Mouse (Mus musculus): Measurements from ENCODE around the gene Itpripl2. TPM values are rescaled to one million over a fixed set of nuclear protein-coding genes. Genes with fewer than 3 reads are reported as not detected.

The Itpripl2 gene
- 7.2 and 7.7 TPM in 2 replicates for polyA plus RNA-seq (2011; ENCODE audit: insufficient read depth, insufficient read length, low read depth, missing spikeins)

DNA sequence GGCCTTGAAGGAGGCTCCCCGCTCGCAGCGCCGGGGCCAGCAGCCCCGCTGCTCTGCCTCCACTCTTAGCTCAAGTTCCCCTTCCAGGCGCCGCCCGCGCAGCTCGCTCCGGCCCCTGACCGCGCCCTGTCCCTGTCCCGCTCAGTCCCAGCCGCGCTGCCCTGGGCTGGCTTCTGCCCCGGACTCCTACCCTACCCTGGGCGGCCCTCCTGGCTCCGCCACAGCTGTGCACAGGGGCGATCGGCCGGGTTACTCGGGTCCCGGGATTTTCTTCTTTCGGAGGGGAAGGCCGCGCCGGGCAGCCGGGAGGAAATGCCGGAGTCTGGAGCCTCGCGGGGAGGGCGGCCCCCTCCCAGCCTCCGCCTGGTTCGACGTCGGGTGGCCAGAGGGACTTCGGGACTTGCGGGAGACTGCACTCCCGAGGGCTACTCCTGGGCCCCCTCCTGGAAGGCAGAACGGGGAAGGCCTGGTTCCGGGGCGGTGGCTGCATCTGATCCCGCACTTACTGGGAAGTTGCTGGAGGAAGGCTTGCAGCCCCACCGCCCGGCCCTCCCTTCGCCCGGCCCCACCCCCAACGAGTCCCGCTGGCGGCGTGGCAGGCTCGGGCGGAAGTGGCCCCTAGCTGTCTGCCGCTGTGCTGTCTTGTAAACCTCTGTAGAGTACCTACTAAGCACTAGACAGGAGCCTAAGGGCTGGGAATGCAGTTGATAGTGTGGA, at the start of gene Itpripl2:
Gene Itpripl2, minus strand, starts transcription at position 545 of the 717 bp plus-strand sequence.
- TF ChIP-seq EP300 (IDR thresholded peaks at IDR 0.05; ENCODE audit: insufficient read depth, low read depth, low read length) = no peak
- no peak for TF ChIP-seq POLR2A (IDR thresholded peaks at IDR 0.05; ENCODE audit: insufficient read depth, low read length)
- TF ChIP-seq CTCF (IDR thresholded peaks at IDR 0.05; ENCODE audit: low read depth, low read length) = no peak
- peaks cover under 1% of the 10 kb centered on the region for H3K4me1 ChIP-seq (ENCODE audit: control insufficient read depth, insufficient read depth, low read length)
- no peaks in the 10 kb centered on the region for H3K27me3 ChIP-seq (ENCODE audit: control insufficient read depth, insufficient read depth, low read length, poor library complexity, severe bottlenecking)
- no peaks in the 10 kb centered on the region for H3K36me3 ChIP-seq (ENCODE audit: control insufficient read depth, insufficient read depth, low read length, poor library complexity, severe bottlenecking)
- no peak within 1 kb of the TSS for H3K27ac ChIP-seq (ENCODE audit: insufficient read depth, low read length)
- no peaks in the 10 kb centered on the region for H3K9me3 ChIP-seq (replicated peaks; ENCODE audit: control insufficient read depth, insufficient read depth, low read length, poor library complexity, severe bottlenecking)
- H3K9ac ChIP-seq (ENCODE audit: low read depth, poor library complexity, severe bottlenecking) = peak within 1 kb of the TSS; percentile 81
- H3K4me3 ChIP-seq (ENCODE audit: low read depth, low read length) = peak within 1 kb of the TSS; percentile 67

DNA sequence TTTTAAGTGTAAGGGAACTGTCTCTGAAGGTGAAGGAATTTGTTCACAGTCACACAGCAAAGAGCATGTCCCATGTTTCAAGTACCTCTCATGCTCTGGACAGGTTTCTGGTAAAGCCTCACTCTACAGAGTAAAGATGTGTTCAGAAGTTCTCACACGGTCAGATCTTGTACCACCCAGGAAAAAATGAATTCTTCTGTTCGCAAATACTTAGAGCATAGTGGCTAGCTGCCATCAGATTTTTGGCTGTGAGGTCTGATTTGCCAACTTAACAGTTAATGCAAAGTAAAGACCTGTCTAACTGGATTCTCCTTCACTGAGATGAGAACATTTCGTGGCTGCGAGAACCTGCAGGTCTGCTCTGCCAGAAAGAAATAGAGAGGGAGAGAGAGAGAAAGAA, 43.3 kb upstream of the Itpripl2 start:
- Histone ChIP-seq H3K36me3 (ENCODE audit: control insufficient read depth, insufficient read depth, low read length, poor library complexity, severe bottlenecking) (no peaks in the 10 kb centered on the region), H3K4me3 (ENCODE audit: low read depth, low read length) (no peak overlapping the region), H3K9me3 (replicated peaks; ENCODE audit: control insufficient read depth, insufficient read depth, low read length, poor library complexity, severe bottlenecking) (no peaks in the 10 kb centered on the region), H3K27me3 (ENCODE audit: control insufficient read depth, insufficient read depth, low read length, poor library complexity, severe bottlenecking) (no peaks in the 10 kb centered on the region), H3K9ac (ENCODE audit: low read depth, poor library complexity, severe bottlenecking) (no peak overlapping the region), H3K4me1 (ENCODE audit: control insufficient read depth, insufficient read depth, low read length) (no peaks in the 10 kb centered on the region), H3K27ac (ENCODE audit: insufficient read depth, low read length) (no peak overlapping the region)
- no peak for TF ChIP-seq POLR2A (IDR thresholded peaks at IDR 0.05; ENCODE audit: insufficient read depth, low read length)
- no peak for TF ChIP-seq EP300 (IDR thresholded peaks at IDR 0.05; ENCODE audit: insufficient read depth, low read depth, low read length)
- TF ChIP-seq CTCF (IDR thresholded peaks at IDR 0.05; ENCODE audit: low read depth, low read length) = no peak

DNA sequence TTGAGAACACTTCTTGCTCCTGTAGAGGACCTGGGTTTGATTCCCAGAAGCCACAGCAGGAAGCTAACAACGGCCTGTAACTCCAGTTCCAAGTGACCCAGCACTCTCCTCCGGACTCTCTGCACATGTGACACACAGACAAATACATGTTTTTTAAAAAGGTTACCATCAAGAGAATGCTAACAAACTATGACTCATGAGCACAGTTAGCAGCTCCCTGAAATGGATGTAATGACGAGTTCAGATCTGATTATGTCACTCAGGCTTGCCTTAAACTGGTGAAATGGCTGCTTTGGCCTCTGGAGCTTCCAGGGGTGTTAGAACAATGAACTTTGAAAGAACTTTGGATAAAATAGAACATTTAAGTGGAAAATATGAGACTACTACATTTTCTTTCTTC, 42.6 kb upstream of the Itpripl2 start:
- Histone ChIP-seq H3K4me1 (ENCODE audit: control insufficient read depth, insufficient read depth, low read length) (no peaks in the 10 kb centered on the region), H3K36me3 (ENCODE audit: control insufficient read depth, insufficient read depth, low read length, poor library complexity, severe bottlenecking) (no peaks in the 10 kb centered on the region), H3K9ac (ENCODE audit: low read depth, poor library complexity, severe bottlenecking) (no peak overlapping the region), H3K27ac (ENCODE audit: insufficient read depth, low read length) (no peak overlapping the region), H3K9me3 (replicated peaks; ENCODE audit: control insufficient read depth, insufficient read depth, low read length, poor library complexity, severe bottlenecking) (no peaks in the 10 kb centered on the region), H3K4me3 (ENCODE audit: low read depth, low read length) (no peak overlapping the region), H3K27me3 (ENCODE audit: control insufficient read depth, insufficient read depth, low read length, poor library complexity, severe bottlenecking) (no peaks in the 10 kb centered on the region)
- TF ChIP-seq CTCF (IDR thresholded peaks at IDR 0.05; ENCODE audit: low read depth, low read length) (no peak), POLR2A (IDR thresholded peaks at IDR 0.05; ENCODE audit: insufficient read depth, low read length) (no peak), EP300 (IDR thresholded peaks at IDR 0.05; ENCODE audit: insufficient read depth, low read depth, low read length) (no peak)

DNA sequence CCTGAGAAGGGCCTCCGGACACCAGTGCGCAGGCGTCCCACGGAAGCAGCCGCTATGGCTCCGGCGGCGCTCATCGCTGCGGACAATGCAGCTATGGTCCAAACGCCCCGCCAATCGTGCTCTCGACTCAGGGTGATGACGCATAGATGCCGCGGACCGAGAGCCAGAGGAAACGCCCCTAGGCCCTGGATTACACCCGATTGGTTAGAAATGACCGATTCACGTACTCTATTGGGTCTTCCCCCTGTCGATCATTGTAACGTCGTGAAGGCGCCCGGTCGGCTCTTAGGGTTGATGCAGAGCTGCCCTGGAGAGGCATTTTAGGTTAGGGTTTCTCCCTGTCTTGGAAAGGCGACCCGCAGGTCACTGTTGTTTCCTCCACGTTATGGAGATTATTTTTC, 41.4 kb upstream of the Itpripl2 start, which contains the start of gene Coq7:
Gene Coq7, minus strand, starts transcription at position 179 of the 401 bp plus-strand sequence.
- TF ChIP-seq EP300 (IDR thresholded peaks at IDR 0.05; ENCODE audit: insufficient read depth, low read depth, low read length) (no peak), POLR2A (IDR thresholded peaks at IDR 0.05; ENCODE audit: insufficient read depth, low read length) (peak; percentile 41)
- Histone ChIP-seq H3K27me3 (ENCODE audit: control insufficient read depth, insufficient read depth, low read length, poor library complexity, severe bottlenecking) (no peaks in the 10 kb centered on the region), H3K4me1 (ENCODE audit: control insufficient read depth, insufficient read depth, low read length) (no peaks in the 10 kb centered on the region), H3K36me3 (ENCODE audit: control insufficient read depth, insufficient read depth, low read length, poor library complexity, severe bottlenecking) (no peaks in the 10 kb centered on the region), H3K27ac (ENCODE audit: insufficient read depth, low read length) (peak within 1 kb of the TSS; percentile 58), H3K9ac (ENCODE audit: low read depth, poor library complexity, severe bottlenecking) (peak within 1 kb of the TSS; percentile 51), H3K9me3 (replicated peaks; ENCODE audit: control insufficient read depth, insufficient read depth, low read length, poor library complexity, severe bottlenecking) (no peaks in the 10 kb centered on the region), H3K4me3 (ENCODE audit: low read depth, low read length) (peak within 1 kb of the TSS; percentile 95)

DNA sequence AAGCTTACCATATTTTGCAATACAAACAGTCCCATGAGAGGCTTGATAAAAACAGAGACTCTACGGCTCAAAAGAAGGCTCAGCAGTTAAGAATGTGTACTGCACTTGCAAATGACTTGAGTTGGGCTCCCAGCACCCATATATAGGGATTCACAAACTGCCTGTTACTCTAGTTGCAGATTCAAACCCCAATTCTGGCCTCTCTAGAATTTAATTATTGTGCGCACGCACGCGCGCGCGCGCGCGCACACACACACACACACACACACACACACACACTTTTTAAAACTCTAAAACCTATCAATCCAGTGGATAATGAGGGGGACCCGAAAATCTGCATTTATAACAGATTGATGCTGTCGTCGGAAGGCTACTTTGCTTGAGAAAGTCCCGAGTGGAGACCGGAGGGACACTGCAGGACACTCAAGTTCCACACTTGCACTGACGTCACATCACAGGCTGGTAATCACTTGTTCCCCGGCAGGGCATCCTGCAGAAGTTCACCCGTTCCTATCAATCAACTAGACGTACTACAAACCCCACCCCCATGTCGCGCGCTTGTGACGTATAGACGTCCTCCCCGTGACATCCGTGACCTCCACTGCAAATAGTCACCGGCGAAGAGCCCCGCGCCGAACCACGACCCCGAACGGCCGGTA, 40.9 kb upstream of the Itpripl2 start:
- TF ChIP-seq POLR2A (IDR thresholded peaks at IDR 0.05; ENCODE audit: insufficient read depth, low read length) (peak; percentile 18), EP300 (IDR thresholded peaks at IDR 0.05; ENCODE audit: insufficient read depth, low read depth, low read length) (no peak), CTCF (IDR thresholded peaks at IDR 0.05; ENCODE audit: low read depth, low read length) (no peak)
- Histone ChIP-seq H3K27ac (ENCODE audit: insufficient read depth, low read length) (peak overlapping the region; percentile 58), H3K9ac (ENCODE audit: low read depth, poor library complexity, severe bottlenecking) (peak overlapping the region; percentile 51), H3K36me3 (ENCODE audit: control insufficient read depth, insufficient read depth, low read length, poor library complexity, severe bottlenecking) (no peaks in the 10 kb centered on the region), H3K4me1 (ENCODE audit: control insufficient read depth, insufficient read depth, low read length) (no peaks in the 10 kb centered on the region), H3K4me3 (ENCODE audit: low read depth, low read length) (peak overlapping the region; percentile 95), H3K27me3 (ENCODE audit: control insufficient read depth, insufficient read depth, low read length, poor library complexity, severe bottlenecking) (no peaks in the 10 kb centered on the region), H3K9me3 (replicated peaks; ENCODE audit: control insufficient read depth, insufficient read depth, low read length, poor library complexity, severe bottlenecking) (no peaks in the 10 kb centered on the region)

DNA sequence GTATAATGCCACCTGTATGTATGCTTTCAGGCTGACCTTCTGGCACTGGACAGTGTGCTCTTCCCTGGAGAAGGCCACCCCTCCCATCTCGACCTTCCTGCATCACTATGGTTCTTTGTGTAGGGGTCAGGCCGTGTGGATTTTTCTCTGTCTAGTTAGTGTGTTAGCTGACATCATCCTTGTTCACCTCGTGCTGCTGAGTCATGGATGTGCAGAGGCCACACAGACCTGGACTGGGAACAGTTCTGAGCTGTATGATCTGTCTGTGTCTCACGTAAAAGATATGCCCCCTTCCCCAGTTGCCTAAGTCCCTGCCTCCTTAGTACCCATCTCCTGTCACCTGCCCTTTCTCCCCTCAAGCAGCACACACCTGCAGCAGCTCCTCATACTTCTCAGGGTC, 35.2 kb upstream of the Itpripl2 start:
- Histone ChIP-seq H3K4me1 (ENCODE audit: control insufficient read depth, insufficient read depth, low read length) (no peaks in the 10 kb centered on the region), H3K9me3 (replicated peaks; ENCODE audit: control insufficient read depth, insufficient read depth, low read length, poor library complexity, severe bottlenecking) (no peaks in the 10 kb centered on the region), H3K4me3 (ENCODE audit: low read depth, low read length) (no peak overlapping the region), H3K27me3 (ENCODE audit: control insufficient read depth, insufficient read depth, low read length, poor library complexity, severe bottlenecking) (no peaks in the 10 kb centered on the region), H3K36me3 (ENCODE audit: control insufficient read depth, insufficient read depth, low read length, poor library complexity, severe bottlenecking) (no peaks in the 10 kb centered on the region), H3K9ac (ENCODE audit: low read depth, poor library complexity, severe bottlenecking) (no peak overlapping the region), H3K27ac (ENCODE audit: insufficient read depth, low read length) (no peak overlapping the region)
- TF ChIP-seq POLR2A (IDR thresholded peaks at IDR 0.05; ENCODE audit: insufficient read depth, low read length) = no peak
- TF ChIP-seq EP300 (IDR thresholded peaks at IDR 0.05; ENCODE audit: insufficient read depth, low read depth, low read length) = no peak
- no peak for TF ChIP-seq CTCF (IDR thresholded peaks at IDR 0.05; ENCODE audit: low read depth, low read length)

Measured in ES-Bruce4 (cell line).